Mouse (Mus musculus) bone marrow, adult 2 months (tissue): ENCODE data around the gene Tnfrsf1a.

Experiments used
- CTCF ChIP-seq: fragments of 200-500 bp; IDR thresholded peaks from 2 replicates; pipeline ENCODE4 v1.5.1; 2011; ENCODE audit warnings: low read length, control low read depth; ENCODE audit not compliant: control insufficient read depth, insufficient read depth
- POLR2A ChIP-seq: fragments of 200-500 bp; IDR thresholded peaks from 2 replicates; pipeline ENCODE4 v1.6.1; 2011; ENCODE audit warnings: low read depth, mild to moderate bottlenecking, control low read depth, low read length, borderline replicate concordance; ENCODE audit not compliant: control insufficient read depth

- no peak for TF ChIP-seq CTCF
- TF ChIP-seq POLR2A = no peak
Observed at GRCm38 (mm10) chr6:125351368-125352045, 2.3 kb downstream of the Tnfrsf1a start.
